Mouse (Mus musculus): ENCODE results near the gene Ccdc162.

Ccdc162 gene

GRCm38 (mm10) chr10:41716029-41716897 lies at the start of gene Ccdc162:
Gene Ccdc162 (minus strand): TSS chr10:41716634.
- DNase-seq = no peak

GRCm38 (mm10) chr10:41765586-41765985 lies 49.2 kb upstream of the Ccdc162 start:
- DNase-seq = no peak

GRCm38 (mm10) chr10:41763741-41764385 lies 47.4 kb upstream of the Ccdc162 start:
- no peak for DNase-seq

GRCm38 (mm10) chr10:41760866-41761265 lies 44.4 kb upstream of the Ccdc162 start:
- DNase-seq = no peak

GRCm38 (mm10) chr10:41758041-41758440 lies 41.6 kb upstream of the Ccdc162 start:
- no peak for DNase-seq

- DNase-seq = no peak
These were observed 40.8 kb upstream of the Ccdc162 start for GRCm38 (mm10) chr10:41757226-41757625.

GRCm38 (mm10) chr10:41751867-41752480 lies 35.5 kb upstream of the Ccdc162 start:
- DNase-seq = no peak

GRCm38 (mm10) chr10:41749306-41749705 lies 32.9 kb upstream of the Ccdc162 start:
- DNase-seq = no peak

- peak; percentile 10 for DNase-seq
These were observed 30.1 kb upstream of the Ccdc162 start for GRCm38 (mm10) chr10:41746554-41746953.

- no peak for DNase-seq
These were observed 27.6 kb upstream of the Ccdc162 start for GRCm38 (mm10) chr10:41744006-41744405.

- DNase-seq = no peak
These were observed 23.8 kb upstream of the Ccdc162 start for GRCm38 (mm10) chr10:41740221-41740620.

GRCm38 (mm10) chr10:41737245-41737644 lies 20.8 kb upstream of the Ccdc162 start:
- DNase-seq = no peak

- no peak for DNase-seq
These were observed 19.0 kb upstream of the Ccdc162 start for GRCm38 (mm10) chr10:41735398-41735797.

- DNase-seq = no peak
These were observed 16.8 kb upstream of the Ccdc162 start for GRCm38 (mm10) chr10:41733214-41733613.

GRCm38 (mm10) chr10:41731932-41732331 lies 15.5 kb upstream of the Ccdc162 start:
- no peak for DNase-seq

- no peak for DNase-seq
These were observed 14.3 kb upstream of the Ccdc162 start for GRCm38 (mm10) chr10:41730746-41731145.

- no peak for DNase-seq
These were observed 9.8 kb upstream of the Ccdc162 start for GRCm38 (mm10) chr10:41726215-41726614.

GRCm38 (mm10) chr10:41719587-41719986 lies 3.2 kb upstream of the Ccdc162 start:
- DNase-seq = no peak

GRCm38 (mm10) chr10:41715557-41715956 lies 877 bp downstream of the Ccdc162 start:
- DNase-seq = no peak

- DNase-seq = no peak
These were observed 5.0 kb downstream of the Ccdc162 start for GRCm38 (mm10) chr10:41711467-41711866.

GRCm38 (mm10) chr10:41710773-41711172 lies 5.7 kb downstream of the Ccdc162 start:
- DNase-seq = no peak

- DNase-seq = no peak
These were observed 7.1 kb downstream of the Ccdc162 start for GRCm38 (mm10) chr10:41709341-41709740.

GRCm38 (mm10) chr10:41699669-41700068 lies 16.8 kb downstream of the Ccdc162 start:
- no peak for DNase-seq

- DNase-seq = no peak
These were observed 19.4 kb downstream of the Ccdc162 start for GRCm38 (mm10) chr10:41697040-41697439.
